Mouse (Mus musculus) lung, postnatal 0 days (tissue): ENCODE measurements around the gene Igfbp4.

Experiments
- CTCF ChIP-seq: IDR thresholded peaks from 2 replicates; pipeline ENCODE4 v1.5.1; 2016; ENCODE audit warnings: antibody characterized with exemption, mild to moderate bottlenecking
- EP300 ChIP-seq: IDR thresholded peaks from 2 replicates; pipeline ENCODE4 v1.6.1; 2016; ENCODE audit warnings: antibody characterized with exemption, mild to moderate bottlenecking, control low read depth

GRCm38 (mm10) chr11:99006788-99007187 is 34.3 kb upstream of the Igfbp4 start:
- TF ChIP-seq CTCF (no peak), EP300 (no peak)
